Mouse (Mus musculus): ENCODE measurements around the gene Cutal. TPM values are rescaled to one million over a fixed set of nuclear protein-coding genes. Genes with fewer than 3 reads are reported as not detected.

The Cutal gene
- total and polyA plus RNA-seq, 3 experiments = not detected

DNA sequence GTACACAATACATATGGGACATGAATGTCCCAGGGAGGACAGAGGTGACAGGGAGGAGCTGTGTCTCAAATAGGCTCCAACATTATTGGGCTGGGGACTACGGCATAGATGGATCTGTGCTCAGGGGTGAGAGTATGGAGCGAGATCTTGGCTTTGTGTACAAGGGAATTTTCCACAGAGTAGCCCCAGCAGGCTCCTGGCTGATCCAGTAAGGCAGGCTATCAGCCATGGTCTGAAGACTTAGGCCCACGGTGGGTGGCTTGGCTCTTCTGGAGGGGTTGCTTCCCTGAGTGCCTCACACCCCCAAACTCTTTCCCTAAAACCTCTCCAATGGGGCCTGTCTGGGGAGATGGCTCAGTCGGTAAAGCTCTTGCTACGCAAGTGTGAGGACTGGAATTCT lies 66.0 kb downstream of the Cutal start:
- no peak for DNase-seq (ENCODE audit: low read depth, low spot score)
- Histone ChIP-seq H3K27ac (ENCODE audit: control insufficient read depth, low read depth, low read length) (no peak overlapping the region), H3K27me3 (ENCODE audit: control insufficient read depth in 1 of 2, insufficient read depth in 2 of 2, low read length in 2 of 2) (peaks cover 6 to 13% of the 10 kb centered on the region in 2 experiments), H3K4me3 (ENCODE audit: control insufficient read depth in 1 of 2, insufficient read depth in 1 of 2, low read depth in 2 of 2, low read length in 2 of 2) (no peak overlapping the region), H3K9me3 (replicated peaks; ENCODE audit: insufficient read depth, low read length) (no peaks in the 10 kb centered on the region), H3K4me1 (ENCODE audit: control insufficient read depth in 1 of 2, insufficient read depth in 2 of 2, low read length in 2 of 2) (no peaks in the 10 kb centered on the region), H3K36me3 (ENCODE audit: control insufficient read depth in 1 of 2, insufficient read depth in 2 of 2, low read length in 2 of 2) (no peaks in the 10 kb centered on the region), H3K79me2 (ENCODE audit: control insufficient read depth, insufficient read depth, low read length, poor library complexity) (no peaks in the 10 kb centered on the region), H3K9ac (ENCODE audit: control insufficient read depth, low read depth, low read length, poor library complexity, severe bottlenecking) (no peak overlapping the region)
- TF ChIP-seq NRF1 (IDR thresholded peaks at IDR 0.05; ENCODE audit: insufficient read depth, low read depth, low read length, poor library complexity, severe bottlenecking) (no peak), CTCF (IDR thresholded peaks at IDR 0.05 in 2 of 3, conservative IDR thresholded peaks at IDR 0.05 in 1 of 3; ENCODE audit: control insufficient read depth in 1 of 3, insufficient read depth in 1 of 3, low read depth in 2 of 3, low read length in 3 of 3, poor library complexity in 1 of 3, severe bottlenecking in 1 of 3) (no peak), TBP (IDR thresholded peaks at IDR 0.05; ENCODE audit: low read depth, low read length) (no peak), TAL1 (IDR thresholded peaks at IDR 0.05; ENCODE audit: low read length) (no peak), ETS1 (IDR thresholded peaks at IDR 0.05; ENCODE audit: low read depth, low read length) (no peak), MAFK (IDR thresholded peaks at IDR 0.05; ENCODE audit: borderline replicate concordance, low read depth, low read length) (no peak), E2F4 (IDR thresholded peaks at IDR 0.05; ENCODE audit: borderline replicate concordance, low read depth, low read length) (no peak), KAT2A (conservative IDR thresholded peaks at IDR 0.05; ENCODE audit: low read depth, low read length) (no peak), USF2 (IDR thresholded peaks at IDR 0.05; ENCODE audit: borderline replicate concordance in 1 of 2, insufficient read depth in 1 of 2, low read depth in 1 of 2, low read length in 2 of 2) (no peak), JUND (IDR thresholded peaks at IDR 0.05; ENCODE audit: low read depth, low read length) (no peak), BHLHE40 (IDR thresholded peaks at IDR 0.05; ENCODE audit: borderline replicate concordance, low read depth, low read length) (no peak), POLR2A (IDR thresholded peaks at IDR 0.05; ENCODE audit: control insufficient read depth in 1 of 2, insufficient read depth in 1 of 2, low read depth in 1 of 2, low read length in 2 of 2, poor library complexity in 1 of 2) (no peak), TCF12 (IDR thresholded peaks at IDR 0.05; ENCODE audit: low read depth, low read length) (no peak)

DNA sequence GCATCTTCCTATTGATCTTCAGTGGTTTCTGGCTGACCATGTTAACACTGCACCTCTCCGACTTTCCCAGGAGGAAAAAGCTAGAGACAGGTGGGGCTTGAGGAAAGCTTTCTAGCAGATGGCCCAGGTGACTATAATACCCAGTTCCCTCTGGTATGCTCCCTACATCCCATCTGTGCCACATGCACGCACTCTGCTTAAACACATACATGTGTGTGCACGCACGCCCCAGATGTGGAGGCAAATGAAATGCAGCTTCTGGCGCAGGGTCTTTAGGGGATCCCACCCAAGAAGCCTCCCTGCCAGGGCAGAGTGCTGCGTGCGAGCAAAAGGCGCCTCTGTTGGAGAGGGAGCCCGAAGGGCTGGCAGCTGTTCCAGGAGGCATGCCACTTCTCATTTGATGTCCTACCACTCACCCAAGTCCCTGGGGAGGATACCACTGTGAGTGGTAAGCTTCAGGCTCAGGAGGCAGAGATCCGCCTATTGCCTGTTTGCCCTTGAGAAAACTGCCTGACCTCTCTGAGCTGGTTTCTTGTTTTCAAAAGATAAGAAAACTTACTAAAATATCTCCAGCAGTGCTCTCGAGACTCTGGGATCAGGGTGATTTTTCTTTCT lies 67.0 kb downstream of the Cutal start:
- Histone ChIP-seq H3K9ac (ENCODE audit: control insufficient read depth, low read depth, low read length, poor library complexity, severe bottlenecking) (no peak overlapping the region), H3K79me2 (ENCODE audit: control insufficient read depth, insufficient read depth, low read length, poor library complexity) (no peaks in the 10 kb centered on the region), H3K27ac (ENCODE audit: control insufficient read depth, low read depth, low read length) (no peak overlapping the region), H3K4me1 (ENCODE audit: control insufficient read depth in 1 of 2, insufficient read depth in 2 of 2, low read length in 2 of 2) (no peaks in the 10 kb centered on the region), H3K27me3 (ENCODE audit: control insufficient read depth in 1 of 2, insufficient read depth in 2 of 2, low read length in 2 of 2) (peaks cover 6 to 13% of the 10 kb centered on the region in 2 experiments), H3K36me3 (ENCODE audit: control insufficient read depth in 1 of 2, insufficient read depth in 2 of 2, low read length in 2 of 2) (no peaks in the 10 kb centered on the region), H3K4me3 (ENCODE audit: control insufficient read depth in 1 of 2, insufficient read depth in 1 of 2, low read depth in 2 of 2, low read length in 2 of 2) (no peak overlapping the region), H3K9me3 (replicated peaks; ENCODE audit: insufficient read depth, low read length) (no peaks in the 10 kb centered on the region)
- TF ChIP-seq GATA1 (IDR thresholded peaks at IDR 0.05; ENCODE audit: low read depth, low read length) (no peak), ZNF384 (IDR thresholded peaks at IDR 0.05; ENCODE audit: low read depth, low read length) (no peak), SMC3 (IDR thresholded peaks at IDR 0.05; ENCODE audit: low read depth, low read length) (no peak)
- DNase-seq (ENCODE audit: low read depth, low spot score) = no peak

Other genes with a start within 250 kb of the Cutal start
- 62.4 and 65.0 TPM in 2 replicates for gene Gapvd1, start 119.2 kb upstream of the Cutal start, total RNA-seq (2012; rRNA removed)
- gene Gapvd1, start 119.2 kb upstream of the Cutal start, polyA plus RNA-seq (2012; ENCODE audit: insufficient read depth in 1 of 2, insufficient read length in 2 of 2, low read depth in 1 of 2, low replicate concordance in 2 of 2, missing spikeins in 1 of 2) = 100 to 1,000 TPM in 1 of 2 experiments, 10 to 100 TPM in 1; 96.7 to 174 TPM
- 914 and 1,250 TPM in 2 replicates for gene Hspa5, start 102.4 kb upstream of the Cutal start, total RNA-seq (2012; rRNA removed)
- gene Hspa5, start 102.4 kb upstream of the Cutal start, polyA plus RNA-seq (2012; ENCODE audit: insufficient read depth in 1 of 2, insufficient read length in 2 of 2, low read depth in 1 of 2, low replicate concordance in 2 of 2, missing spikeins in 1 of 2) = 100 to 1,000 TPM; 147 to 649 TPM
- 47.1 and 51.2 TPM in 2 replicates for gene Rabepk, start 74.5 kb upstream of the Cutal start, total RNA-seq (2012; rRNA removed)
- gene Rabepk, start 74.5 kb upstream of the Cutal start, polyA plus RNA-seq (2012; ENCODE audit: insufficient read depth in 1 of 2, insufficient read length in 2 of 2, low read depth in 1 of 2, low replicate concordance in 2 of 2, missing spikeins in 1 of 2) = 10 to 100 TPM in 1 of 2 experiments, not detected in 1; 85.3 TPM
- 40.2 and 43.7 TPM in 2 replicates for gene Fbxw2, start 48.1 kb upstream of the Cutal start, total RNA-seq (2012; rRNA removed)
- 100 to 1,000 TPM in 1 of 2 experiments, 10 to 100 TPM in 1; 49.7 to 101 TPM for gene Fbxw2, start 48.1 kb upstream of the Cutal start, polyA plus RNA-seq (2012; ENCODE audit: insufficient read depth in 1 of 2, insufficient read length in 2 of 2, low read depth in 1 of 2, low replicate concordance in 2 of 2, missing spikeins in 1 of 2)
- gene Gm34653, start 41.4 kb upstream of the Cutal start, total RNA-seq (2012; rRNA removed) = 0.08 TPM in 1 of 2 replicates, not detected in the other
- gene Gm34653, start 41.4 kb upstream of the Cutal start, polyA plus RNA-seq (2012; ENCODE audit: insufficient read depth in 1 of 2, insufficient read length in 2 of 2, low read depth in 1 of 2, low replicate concordance in 2 of 2, missing spikeins in 1 of 2) = under 1 TPM in 1 of 2 experiments, not detected in 1; 0.10 TPM
- 48.1 and 63.0 TPM in 2 replicates for gene Psmd5, start 572 bp downstream of the Cutal start, total RNA-seq (2012; rRNA removed)
- 10 to 100 TPM in 1 of 2 experiments, not detected in 1; 70.3 TPM for gene Psmd5, start 572 bp downstream of the Cutal start, polyA plus RNA-seq (2012; ENCODE audit: insufficient read depth in 1 of 2, insufficient read length in 2 of 2, low read depth in 1 of 2, low replicate concordance in 2 of 2, missing spikeins in 1 of 2)
- gene Phf19, start 39.6 kb downstream of the Cutal start, total RNA-seq (2012; rRNA removed) = 10.2 and 10.9 TPM in 2 replicates
- 10 to 100 TPM in 1 of 2 experiments, not detected in 1; 26.2 TPM for gene Phf19, start 39.6 kb downstream of the Cutal start, polyA plus RNA-seq (2012; ENCODE audit: insufficient read depth in 1 of 2, insufficient read length in 2 of 2, low read depth in 1 of 2, low replicate concordance in 2 of 2, missing spikeins in 1 of 2)
- gene Traf1, start 87.4 kb downstream of the Cutal start, total RNA-seq (2012; rRNA removed) = 0.04 TPM in 1 of 2 replicates, not detected in the other
- under 1 TPM in 1 of 2 experiments, not detected in 1; 0.03 TPM for gene Traf1, start 87.4 kb downstream of the Cutal start, polyA plus RNA-seq (2012; ENCODE audit: insufficient read depth in 1 of 2, insufficient read length in 2 of 2, low read depth in 1 of 2, low replicate concordance in 2 of 2, missing spikeins in 1 of 2)
- gene Hc, start 187.0 kb downstream of the Cutal start, total RNA-seq (2012; rRNA removed) = not detected in 2 replicates
- not detected for gene Hc, start 187.0 kb downstream of the Cutal start, polyA plus RNA-seq (2012; ENCODE audit: insufficient read depth in 1 of 2, insufficient read length in 2 of 2, low read depth in 1 of 2, low replicate concordance in 2 of 2, missing spikeins in 1 of 2)
- gene AI182371, start 227.1 kb downstream of the Cutal start, total RNA-seq (2012; rRNA removed) = 0.12 TPM in 1 of 2 replicates, not detected in the other
- under 1 TPM in 1 of 2 experiments, not detected in 1; 0.40 TPM for gene AI182371, start 227.1 kb downstream of the Cutal start, polyA plus RNA-seq (2012; ENCODE audit: insufficient read depth in 1 of 2, insufficient read length in 2 of 2, low read depth in 1 of 2, low replicate concordance in 2 of 2, missing spikeins in 1 of 2)
- gene Cntrl, start 235.1 kb downstream of the Cutal start, total RNA-seq (2012; rRNA removed) = 16.5 and 17.0 TPM in 2 replicates
- 10 to 100 TPM in 1 of 2 experiments, not detected in 1; 24.0 TPM for gene Cntrl, start 235.1 kb downstream of the Cutal start, polyA plus RNA-seq (2012; ENCODE audit: insufficient read depth in 1 of 2, insufficient read length in 2 of 2, low read depth in 1 of 2, low replicate concordance in 2 of 2, missing spikeins in 1 of 2)

All from MEL (cell line).